Mouse (Mus musculus) adrenal gland, adult 2 months (tissue): Measurements from ENCODE around the gene Mok. TPM values are rescaled to one million over a fixed set of nuclear protein-coding genes. Genes with fewer than 3 reads are reported as not detected.

Experiments used
- DNase-seq: peaks from one replicate; pipeline ENCODE4 v3.0.0; 2021
- polyA plus RNA-seq: library from polyadenylated mRNA; depleted of rRNA; stranded (reverse); fragments of >200 nt; gene quantifications from 2 replicates; pipeline ENCODE4 v1.2.3, GENCODE M21; 2012
- total RNA-seq, 2 experiments: library from RNA; stranded (reverse); gene quantifications; 2 replicates each; pipeline ENCODE4 v1.2.3; 2021

Mok gene
- total and polyA plus RNA-seq, 3 experiments, result 1.2 to 2.2 (median 1.5) TPM

DNA sequence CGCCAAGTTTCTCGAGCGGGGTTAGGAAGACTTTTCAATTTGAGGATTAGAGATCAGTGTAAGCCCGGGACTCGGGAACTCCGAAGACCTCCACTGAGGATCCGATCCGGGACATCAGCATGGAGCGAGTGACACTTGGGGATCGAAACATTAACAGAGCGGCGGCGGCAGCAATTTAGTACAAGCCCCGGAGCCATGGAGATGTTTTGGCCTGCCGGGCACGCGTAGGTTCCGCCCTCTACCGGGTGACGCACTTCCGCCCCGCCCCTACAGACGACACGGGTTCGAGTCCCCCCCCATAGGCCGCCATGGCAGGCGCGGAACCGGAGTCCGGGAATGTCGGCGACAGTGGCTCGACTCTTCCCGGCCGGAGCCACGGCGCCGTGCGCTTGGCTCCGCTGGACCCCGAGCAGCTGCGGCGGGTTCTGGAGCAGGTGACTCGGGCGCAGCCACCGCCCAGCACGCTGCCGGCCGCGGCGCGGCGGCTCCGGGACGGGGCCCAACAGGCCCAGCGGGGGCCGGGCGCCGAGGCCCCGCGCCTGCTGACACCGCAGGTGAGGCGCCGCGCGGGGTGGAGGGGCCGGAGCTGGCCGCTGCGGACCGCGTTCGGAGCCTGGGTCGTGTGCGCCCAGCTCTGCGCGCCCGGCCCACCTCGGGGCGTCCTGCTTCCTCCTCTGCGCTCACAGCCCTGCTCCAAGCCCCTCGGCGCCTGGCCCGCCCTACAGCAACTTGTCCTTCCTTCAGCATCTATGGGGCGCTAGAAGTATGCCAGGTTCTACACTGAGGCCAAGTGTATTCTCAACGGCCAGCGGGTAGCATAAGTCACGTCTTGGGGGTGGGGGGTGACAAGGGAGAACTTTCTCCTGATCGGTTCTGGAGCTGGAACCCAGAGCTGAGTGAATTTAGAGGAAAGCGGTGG is 9.5 kb upstream of the Mok start, which contains the start of gene Zfp839:
Zfp839 (plus strand) TSS at position 244 of the 919 bp plus-strand sequence.
- peak; percentile 92 for DNase-seq

GRCm38 (mm10) chr12:110846191-110846765 is 5.5 kb upstream of the Mok start:
- no peak for DNase-seq

DNA sequence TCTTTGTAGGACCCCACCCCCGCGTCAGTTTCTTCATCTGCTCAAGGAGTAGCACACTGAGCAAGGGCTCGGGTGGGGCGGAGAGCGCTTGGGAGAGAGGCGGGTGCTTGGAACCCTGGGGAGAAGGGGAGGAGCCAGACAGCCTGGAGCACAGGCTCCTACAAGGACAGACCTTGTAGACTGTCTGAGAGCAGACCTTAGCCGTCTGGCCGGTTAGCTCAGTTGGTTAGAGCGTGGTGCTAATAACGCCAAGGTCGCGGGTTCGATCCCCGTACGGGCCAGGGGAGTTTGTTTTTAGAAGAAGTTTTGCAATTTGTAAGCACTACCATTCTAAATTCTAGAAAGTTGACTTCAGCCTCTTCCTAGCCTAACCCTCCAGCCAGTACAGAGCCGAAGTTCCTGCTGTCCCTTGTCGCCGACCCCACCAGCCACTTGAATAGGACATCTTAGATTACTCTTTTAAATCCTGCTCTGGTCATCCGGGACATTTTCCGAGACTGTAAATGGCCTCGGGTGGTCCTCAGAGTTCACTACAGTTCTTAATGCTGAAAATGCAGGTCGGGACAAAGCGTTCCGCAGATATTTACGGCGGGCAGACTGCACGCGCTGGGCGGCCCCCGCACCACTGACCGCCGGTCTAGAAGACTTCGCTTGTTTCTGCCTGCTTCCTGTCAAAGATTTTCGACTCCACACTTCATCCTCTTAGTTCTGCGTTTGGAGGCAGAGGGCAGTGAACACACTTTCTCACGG is 4.6 kb upstream of the Mok start:
- DNase-seq, result peak; percentile 96

DNA sequence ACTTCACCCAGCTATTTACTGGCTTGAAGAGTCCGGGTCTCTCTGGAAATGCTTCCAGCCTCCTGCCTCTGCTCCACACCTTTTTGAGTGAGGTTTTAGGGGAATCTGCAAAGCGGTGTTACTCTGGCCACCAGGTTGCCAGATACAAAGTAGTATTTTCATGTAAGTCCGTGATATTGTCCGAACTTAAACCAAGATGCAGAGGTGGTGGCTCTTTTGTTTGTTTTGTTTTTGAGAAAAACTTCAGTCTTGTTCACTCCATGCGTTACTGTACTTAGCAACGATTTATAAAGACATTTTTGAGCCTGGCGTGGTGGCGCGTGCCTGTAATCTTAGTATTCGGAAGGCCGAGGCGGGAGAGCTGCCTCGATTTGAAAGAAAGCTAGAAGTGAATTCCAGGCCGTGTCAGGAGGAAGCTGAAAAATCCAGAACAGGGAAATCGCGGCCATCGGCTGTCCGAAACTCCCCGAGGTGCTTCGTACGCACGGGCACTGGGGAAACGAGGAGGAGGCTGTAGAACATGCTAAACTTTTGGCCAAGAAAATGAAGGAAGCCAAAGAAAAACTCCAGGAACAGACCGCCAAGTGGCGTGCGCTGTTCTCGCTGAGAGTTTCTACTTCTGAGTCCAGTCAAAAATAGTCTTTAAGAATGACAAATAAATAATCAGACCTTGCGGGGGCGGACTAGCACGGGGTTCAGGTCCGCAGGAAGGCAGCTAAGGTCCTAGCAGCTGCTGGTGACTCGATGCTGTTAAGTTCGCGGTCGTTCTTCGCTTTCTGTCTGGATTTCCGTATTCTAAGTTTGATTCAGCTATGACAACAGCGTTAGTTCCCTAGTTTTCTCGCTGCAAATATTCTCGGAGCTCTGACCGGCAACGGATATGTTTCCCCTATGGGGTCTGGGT is 3.7 kb upstream of the Mok start:
- peak; percentile 72 for DNase-seq

DNA sequence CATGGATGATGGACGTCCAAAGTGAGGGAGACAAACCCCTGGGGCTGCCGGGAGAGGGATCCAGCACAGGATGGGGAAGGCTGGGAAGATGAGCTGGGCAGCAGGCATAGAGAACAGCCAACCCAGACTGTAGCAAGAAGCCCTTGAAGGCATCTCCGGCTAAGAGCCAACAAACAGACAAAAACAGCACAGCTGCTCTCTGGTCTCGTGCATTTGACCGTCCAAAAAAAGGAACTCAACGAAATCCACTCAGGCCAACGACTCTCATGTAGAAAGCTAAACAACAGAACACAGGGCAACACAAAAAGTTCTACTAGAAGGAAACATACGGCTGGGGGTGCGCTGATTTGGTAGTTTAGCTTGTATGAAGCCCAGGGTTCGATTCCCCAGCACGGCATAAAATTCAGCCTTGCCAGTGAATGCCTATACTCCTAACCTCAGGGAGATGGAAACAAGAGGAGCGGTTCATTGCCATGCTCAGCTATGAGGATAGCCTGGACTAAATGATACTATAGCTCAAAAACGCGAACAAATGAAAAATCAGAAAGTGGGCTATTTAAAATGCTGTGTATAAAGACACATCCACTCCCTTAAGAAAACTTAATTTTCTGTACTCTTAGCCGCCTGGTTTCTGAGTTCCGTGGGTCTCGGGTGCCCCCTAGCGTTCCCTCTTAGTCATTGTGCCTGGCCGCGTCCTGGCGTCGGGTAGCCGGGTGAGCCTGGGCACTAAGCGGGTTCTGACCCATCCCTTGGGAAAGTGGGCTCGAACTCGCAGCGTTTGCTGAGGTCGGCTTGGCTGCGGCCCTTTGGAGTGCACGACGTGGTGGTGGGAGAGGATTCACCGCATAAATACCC is 2.7 kb upstream of the Mok start:
- peak; percentile 90 for DNase-seq

GRCm38 (mm10) chr12:110841731-110842493 is 1.2 kb upstream of the Mok start:
- no peak for DNase-seq

DNA sequence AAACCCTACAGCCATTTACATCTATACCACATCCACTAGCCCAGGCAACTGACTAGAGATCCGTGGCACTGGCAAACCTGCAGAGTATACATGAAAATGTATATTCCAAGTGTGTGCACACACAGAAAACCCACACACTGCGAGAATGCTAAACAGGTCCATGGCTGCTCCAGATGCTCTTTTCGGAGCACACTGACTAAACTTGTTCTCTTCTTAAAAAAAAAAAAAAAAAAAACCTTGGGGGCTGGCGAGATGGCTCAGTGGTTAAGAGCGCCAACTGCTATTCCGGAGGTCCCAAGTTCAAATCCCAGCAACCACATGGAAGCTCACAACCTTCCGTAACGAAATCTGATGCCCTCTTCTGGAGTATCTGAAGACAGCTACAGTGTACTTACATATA is 2.9 kb downstream of the Mok start:
- DNase-seq, result no peak

DNA sequence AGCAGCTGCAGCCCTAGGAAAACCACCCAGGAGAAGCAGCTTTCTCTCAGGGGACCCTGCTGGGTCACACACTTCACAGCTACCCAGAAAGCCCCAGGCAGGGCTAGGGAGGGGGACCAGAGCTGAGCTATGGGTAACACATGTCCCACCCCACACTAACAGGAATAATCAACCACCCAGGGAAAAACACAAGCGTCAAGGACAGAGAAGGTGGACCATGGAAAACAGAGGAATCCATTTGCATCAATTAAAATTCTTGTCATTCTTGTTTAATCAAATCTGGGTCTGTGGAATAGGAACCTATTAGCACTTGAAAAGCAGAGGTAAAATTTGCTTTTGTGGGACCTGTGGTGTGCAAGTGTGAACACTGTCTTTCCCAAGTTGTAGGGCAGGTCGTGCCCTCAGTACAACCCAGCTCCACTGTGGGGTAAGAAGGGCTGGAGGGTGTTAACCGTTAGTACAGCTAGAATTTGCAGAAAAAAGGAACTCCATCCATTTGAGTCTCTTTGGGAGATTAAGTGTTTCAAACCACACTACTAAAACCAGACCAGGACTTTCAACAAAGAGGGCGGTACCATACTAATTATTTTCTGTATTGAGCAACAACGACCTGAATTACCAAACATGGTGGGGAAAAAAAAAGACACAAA is 3.4 kb downstream of the Mok start:
- DNase-seq, result no peak

GRCm38 (mm10) chr12:110836729-110837128 is 4.0 kb downstream of the Mok start:
- no peak for DNase-seq

GRCm38 (mm10) chr12:110835182-110835581 is 5.6 kb downstream of the Mok start:
- no peak for DNase-seq

GRCm38 (mm10) chr12:110830293-110831024 is 10.3 kb downstream of the Mok start:
- DNase-seq, result no peak

DNA sequence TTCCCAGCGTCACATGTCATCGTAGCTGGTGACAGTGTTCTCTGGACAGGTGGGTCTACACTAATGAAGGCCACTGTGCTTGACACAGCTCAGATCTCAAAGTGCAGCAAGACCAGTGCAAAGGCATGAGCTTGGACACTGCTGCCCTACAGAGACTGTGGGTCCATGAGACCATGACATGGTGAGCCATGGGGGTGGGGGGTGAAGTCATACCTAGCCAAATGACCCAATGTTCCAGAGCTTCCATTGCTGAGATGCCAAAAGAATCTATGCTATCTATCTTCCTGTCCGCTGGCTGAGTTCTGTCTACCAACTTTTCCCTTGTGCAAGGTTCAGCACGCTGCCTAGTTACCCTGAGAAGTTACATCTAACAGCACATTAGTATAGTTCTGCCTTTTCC is 11.8 kb downstream of the Mok start:
- peak; percentile 40 for DNase-seq

DNA sequence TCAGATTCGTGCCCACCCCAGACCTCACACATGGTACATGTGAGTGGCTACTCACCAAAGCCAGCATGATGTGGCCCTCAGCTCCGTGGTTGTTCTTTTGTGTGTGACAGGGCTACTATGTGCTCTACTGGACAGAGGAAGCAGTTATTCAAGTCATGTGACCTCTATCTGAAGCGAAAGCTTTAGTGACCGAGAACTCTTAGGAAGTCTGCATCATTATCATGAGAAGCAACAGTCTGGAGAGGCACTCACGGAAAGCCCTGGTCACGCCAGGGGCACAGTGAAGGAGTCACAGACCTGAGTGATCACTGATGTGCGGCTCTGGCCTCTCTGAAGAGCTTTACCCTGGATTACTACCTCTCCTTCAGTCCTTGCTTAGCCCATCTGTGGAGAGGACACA is 18.4 kb downstream of the Mok start:
- no peak for DNase-seq

GRCm38 (mm10) chr12:110821787-110822186 is 19.0 kb downstream of the Mok start:
- no peak for DNase-seq

DNA sequence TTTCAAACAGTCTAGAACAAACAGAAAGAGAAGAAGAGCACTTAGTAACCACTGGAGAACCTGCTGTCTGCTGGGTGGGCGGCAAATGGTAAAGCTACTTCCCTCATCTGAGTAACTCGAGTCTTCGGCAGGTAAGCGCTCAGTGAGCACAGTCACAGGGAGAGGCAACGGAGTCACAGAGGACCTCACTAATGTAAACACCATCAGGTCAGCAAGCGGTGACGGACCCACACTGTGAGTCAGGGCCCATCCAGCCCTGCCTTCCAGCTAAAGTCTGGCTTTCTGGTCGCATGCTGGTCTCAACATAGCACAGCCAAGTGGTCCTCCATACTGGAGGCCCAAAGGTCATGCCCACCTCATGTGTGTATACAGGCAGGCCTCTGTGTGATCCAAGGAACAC is 21.4 kb downstream of the Mok start:
- no peak for DNase-seq

- DNase-seq, result no peak
These were observed 23.9 kb downstream of the Mok start for GRCm38 (mm10) chr12:110816833-110817232.

GRCm38 (mm10) chr12:110814924-110815323 is 25.8 kb downstream of the Mok start:
- DNase-seq, result no peak

DNA sequence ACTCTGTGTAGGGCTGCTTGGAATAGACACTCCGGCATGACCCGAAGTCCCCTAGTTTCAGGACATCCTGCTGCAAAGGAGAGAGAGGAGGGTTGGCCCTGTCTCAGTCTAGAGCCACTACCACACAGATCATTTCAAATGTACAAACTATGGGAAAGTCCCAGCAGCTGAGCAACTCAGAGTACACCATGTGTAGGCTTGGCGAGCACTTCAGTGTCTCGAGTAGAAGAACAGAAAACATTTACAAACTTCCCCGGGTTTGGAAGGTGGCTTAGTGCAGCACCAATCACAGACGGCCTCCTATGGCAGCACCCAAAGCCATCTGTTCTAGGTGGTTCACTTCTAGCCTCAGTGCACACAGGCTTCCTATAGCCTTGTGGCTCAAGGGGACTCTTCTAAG is 27.1 kb downstream of the Mok start:
- no peak for DNase-seq

- DNase-seq, result no peak
These were observed 27.6 kb downstream of the Mok start for GRCm38 (mm10) chr12:110813132-110813531.
